Mouse (Mus musculus): ENCODE results near the gene Gpi1. TPM values are rescaled to one million over a fixed set of nuclear protein-coding genes. Genes with fewer than 3 reads are reported as not detected.

Gpi1 gene
- total and polyA plus RNA-seq, 3 experiments: 270 to 1,355 (median 727) TPM

DNA sequence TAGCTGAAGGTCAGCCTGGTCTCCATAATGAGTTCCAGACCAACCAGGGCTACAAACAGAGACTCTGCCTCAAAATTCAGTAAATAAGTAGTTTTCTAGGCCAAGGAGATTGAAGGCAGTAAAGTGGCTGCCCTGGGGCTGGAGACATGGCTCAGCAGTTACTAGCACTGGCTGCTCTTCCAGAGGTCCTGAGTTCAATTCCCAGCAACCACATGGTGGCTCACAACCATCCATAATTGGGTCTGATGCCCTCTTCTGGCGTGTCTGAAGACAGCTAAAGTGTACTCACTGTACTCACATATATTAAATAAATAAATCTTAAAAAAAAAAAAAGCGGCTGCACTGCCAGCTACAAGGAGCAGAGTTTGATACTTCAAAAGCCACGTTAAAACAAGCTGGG, 64.1 kb downstream of the Gpi1 start:
- H3K9ac ChIP-seq (ENCODE audit: control insufficient read depth, low read depth, low read length, poor library complexity, severe bottlenecking): no peak overlapping the region
- TF ChIP-seq USF2 (IDR thresholded peaks at IDR 0.05; ENCODE audit: borderline replicate concordance in 1 of 2, insufficient read depth in 1 of 2, low read depth in 1 of 2, low read length in 2 of 2) (no peak), MEF2A (IDR thresholded peaks at IDR 0.05; ENCODE audit: extremely low read depth, insufficient replicate concordance, low read depth, low read length, poor library complexity, severe bottlenecking) (no peak), TAL1 (IDR thresholded peaks at IDR 0.05; ENCODE audit: low read length) (no peak), POLR2AphosphoS5 (IDR thresholded peaks at IDR 0.05; ENCODE audit: borderline replicate concordance, low read depth, low read length) (no peak), CTCF (IDR thresholded peaks at IDR 0.05 in 2 of 3, conservative IDR thresholded peaks at IDR 0.05 in 1 of 3; ENCODE audit: control insufficient read depth in 1 of 3, insufficient read depth in 1 of 3, low read depth in 2 of 3, low read length in 3 of 3, poor library complexity in 1 of 3, severe bottlenecking in 1 of 3) (no peak), MYB (IDR thresholded peaks at IDR 0.05; ENCODE audit: low read depth, low read length) (no peak), ZNF384 (IDR thresholded peaks at IDR 0.05; ENCODE audit: low read depth, low read length) (no peak), GATA1 (IDR thresholded peaks at IDR 0.05; ENCODE audit: low read depth, low read length) (no peak), CHD1 (IDR thresholded peaks at IDR 0.05; ENCODE audit: low read depth, low read length) (no peak), MAFK (IDR thresholded peaks at IDR 0.05; ENCODE audit: borderline replicate concordance, low read depth, low read length) (no peak), NELFE (IDR thresholded peaks at IDR 0.05; ENCODE audit: low read depth, low read length) (no peak)
- H3K9me3 ChIP-seq (replicated peaks; ENCODE audit: insufficient read depth, low read length): no peaks in the 10 kb centered on the region
- H3K79me2 ChIP-seq (ENCODE audit: control insufficient read depth, insufficient read depth, low read length, poor library complexity): peaks cover 23% of the 10 kb centered on the region
- no peaks in the 10 kb centered on the region for H3K27me3 ChIP-seq (ENCODE audit: control insufficient read depth in 1 of 2, insufficient read depth in 2 of 2, low read length in 2 of 2)
- DNase-seq (ENCODE audit: low read depth, low spot score): no peak
- H3K36me3 ChIP-seq (ENCODE audit: control insufficient read depth in 1 of 2, insufficient read depth in 2 of 2, low read length in 2 of 2): peaks cover 4 to 28% of the 10 kb centered on the region in 2 experiments
- H3K4me1 ChIP-seq (ENCODE audit: control insufficient read depth in 1 of 2, insufficient read depth in 2 of 2, low read length in 2 of 2): no peaks in the 10 kb centered on the region; a peak in 1 of 4 replicates
- H3K27ac ChIP-seq (ENCODE audit: control insufficient read depth, low read depth, low read length): no peak overlapping the region
- H3K4me3 ChIP-seq (ENCODE audit: control insufficient read depth in 1 of 2, insufficient read depth in 1 of 2, low read depth in 2 of 2, low read length in 2 of 2): no peak overlapping the region

DNA sequence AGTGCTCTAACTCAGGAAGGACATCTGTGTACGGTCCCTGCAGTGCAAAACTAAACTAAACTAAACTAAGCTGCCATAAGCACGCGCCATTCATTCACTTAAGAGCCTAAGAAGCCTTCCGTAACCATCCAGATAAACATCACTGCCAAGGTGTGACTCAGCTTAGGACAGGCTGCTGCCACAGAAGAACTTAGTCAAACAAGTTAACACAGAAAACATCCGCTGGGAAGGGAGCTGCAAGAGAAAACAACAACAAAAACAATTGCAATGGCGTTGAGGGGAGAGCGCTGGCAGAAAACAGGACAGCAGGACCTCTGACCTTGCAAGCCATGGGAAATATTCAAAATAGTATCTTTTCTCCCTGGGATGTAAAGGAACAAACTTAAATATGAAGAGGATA, 65.5 kb downstream of the Gpi1 start:
- H3K4me3 ChIP-seq (ENCODE audit: control insufficient read depth in 1 of 2, insufficient read depth in 1 of 2, low read depth in 2 of 2, low read length in 2 of 2): no peak overlapping the region
- no peaks in the 10 kb centered on the region for H3K9me3 ChIP-seq (replicated peaks; ENCODE audit: insufficient read depth, low read length)
- no peak overlapping the region for H3K9ac ChIP-seq (ENCODE audit: control insufficient read depth, low read depth, low read length, poor library complexity, severe bottlenecking)
- no peaks in the 10 kb centered on the region for H3K27me3 ChIP-seq (ENCODE audit: control insufficient read depth in 1 of 2, insufficient read depth in 2 of 2, low read length in 2 of 2)
- H3K4me1 ChIP-seq (ENCODE audit: control insufficient read depth in 1 of 2, insufficient read depth in 2 of 2, low read length in 2 of 2): no peaks in the 10 kb centered on the region; a peak in 1 of 4 replicates
- H3K27ac ChIP-seq (ENCODE audit: control insufficient read depth, low read depth, low read length): no peak overlapping the region
- H3K36me3 ChIP-seq (ENCODE audit: control insufficient read depth in 1 of 2, insufficient read depth in 2 of 2, low read length in 2 of 2): peaks cover 4 to 32% of the 10 kb centered on the region in 2 experiments
- no peak for TF ChIP-seq JUND (IDR thresholded peaks at IDR 0.05; ENCODE audit: low read depth, low read length)
- no peak for TF ChIP-seq ELF1 (IDR thresholded peaks at IDR 0.05; ENCODE audit: low read depth, low read length)
- TF ChIP-seq UBTF (IDR thresholded peaks at IDR 0.05; ENCODE audit: borderline replicate concordance, insufficient read depth, low read depth, low read length): no peak
- TF ChIP-seq MAFK (IDR thresholded peaks at IDR 0.05; ENCODE audit: borderline replicate concordance, low read depth, low read length): no peak
- TF ChIP-seq ZKSCAN1 (IDR thresholded peaks at IDR 0.05; ENCODE audit: low read depth, low read length): no peak
- no peak for TF ChIP-seq NRF1 (IDR thresholded peaks at IDR 0.05; ENCODE audit: insufficient read depth, low read depth, low read length, poor library complexity, severe bottlenecking)
- no peak for TF ChIP-seq BHLHE40 (IDR thresholded peaks at IDR 0.05; ENCODE audit: borderline replicate concordance, low read depth, low read length)
- no peak for TF ChIP-seq RAD21 (IDR thresholded peaks at IDR 0.05; ENCODE audit: low read depth, low read length)
- H3K79me2 ChIP-seq (ENCODE audit: control insufficient read depth, insufficient read depth, low read length, poor library complexity): peaks cover 23% of the 10 kb centered on the region
- DNase-seq (ENCODE audit: low read depth, low spot score): no peak

All from MEL (cell line).